Mouse (Mus musculus): ENCODE data around the gene Lama5. TPM values are rescaled to one million over a fixed set of nuclear protein-coding genes. Genes with fewer than 3 reads are reported as not detected.

The Lama5 gene
- total RNA-seq, 1 experiment = 291 TPM

- TF ChIP-seq ZNF384 (IDR thresholded peaks at IDR 0.05; ENCODE audit: low read depth, low read length) (no peak), CHD2 (IDR thresholded peaks at IDR 0.05; ENCODE audit: low read depth, low read length) (no peak), MAFK (IDR thresholded peaks at IDR 0.05; ENCODE audit: insufficient read depth, low read depth, low read length) (no peak)
- Histone ChIP-seq H3K27ac (ENCODE audit: insufficient read depth, low read depth, low read length, poor library complexity, severe bottlenecking) (no peak overlapping the region), H3K36me3 (ENCODE audit: control insufficient read depth, insufficient read depth, low read length, poor library complexity, severe bottlenecking) (peaks cover 44% of the 10 kb centered on the region; the same call in 1 of the 2 replicates), H3K9ac (ENCODE audit: insufficient read depth, low read depth, low read length, poor library complexity, severe bottlenecking) (no peak overlapping the region), H3K9me3 (ENCODE audit: control insufficient read depth, insufficient read depth, low read depth, low read length) (no peaks in the 10 kb centered on the region), H3K4me3 (ENCODE audit: insufficient read depth in 1 of 2, low read depth in 1 of 2, low read length in 2 of 2, poor library complexity in 1 of 2, severe bottlenecking in 1 of 2) (no peak overlapping the region), H3K4me1 (ENCODE audit: control insufficient read depth in 2 of 2, insufficient read depth in 2 of 2, low read length in 2 of 2, poor library complexity in 1 of 2) (peaks cover 0 to 45% of the 10 kb centered on the region in 2 experiments; a peak in 2 of 4 replicates)
- in situ Hi-C loops (cut with MboI; ENCODE audit: low sequenced_read_pairs in 2 of 2, unreplicated experiment in 2 of 2) = no loop called here
- DNase-seq (ENCODE audit: low read depth, low spot score) = no peak
Observed at GRCm38 (mm10) chr2:180215011-180215461, 10.6 kb downstream of the Lama5 start.

GRCm38 (mm10) chr2:180214352-180214978, 11.2 kb downstream of the Lama5 start:
- TF ChIP-seq ZC3H11A (IDR thresholded peaks at IDR 0.05; ENCODE audit: borderline replicate concordance, low read depth, low read length) (no peak), MAFK (IDR thresholded peaks at IDR 0.05; ENCODE audit: insufficient read depth, low read depth, low read length) (no peak)
- in situ Hi-C loops (cut with MboI; ENCODE audit: low sequenced_read_pairs in 2 of 2, unreplicated experiment in 2 of 2) = no loop called here
- H3K4me1 ChIP-seq (ENCODE audit: control insufficient read depth in 2 of 2, insufficient read depth in 2 of 2, low read length in 2 of 2, poor library complexity in 1 of 2) = peaks cover 0 to 39% of the 10 kb centered on the region in 2 experiments; a peak in 2 of 4 replicates

GRCm38 (mm10) chr2:180212255-180212654, 13.4 kb downstream of the Lama5 start:
- Histone ChIP-seq H3K36me3 (ENCODE audit: control insufficient read depth, insufficient read depth, low read length, poor library complexity, severe bottlenecking) (peaks cover 31% of the 10 kb centered on the region), H3K9ac (ENCODE audit: insufficient read depth, low read depth, low read length, poor library complexity, severe bottlenecking) (no peak overlapping the region), H3K27ac (ENCODE audit: insufficient read depth, low read depth, low read length, poor library complexity, severe bottlenecking) (no peak overlapping the region), H3K4me3 (ENCODE audit: insufficient read depth in 1 of 2, low read depth in 1 of 2, low read length in 2 of 2, poor library complexity in 1 of 2, severe bottlenecking in 1 of 2) (no peak overlapping the region), H3K9me3 (ENCODE audit: control insufficient read depth, insufficient read depth, low read depth, low read length) (no peaks in the 10 kb centered on the region), H3K4me1 (ENCODE audit: control insufficient read depth in 2 of 2, insufficient read depth in 2 of 2, low read length in 2 of 2, poor library complexity in 1 of 2) (peaks cover 0 to 25% of the 10 kb centered on the region in 2 experiments; a peak in 2 of 4 replicates)
- TF ChIP-seq ZNF384 (IDR thresholded peaks at IDR 0.05; ENCODE audit: low read depth, low read length) (0 out of 2 replicates have a peak, but pooled peaks have one; percentile 23), CHD2 (IDR thresholded peaks at IDR 0.05; ENCODE audit: low read depth, low read length) (no peak)
- DNase-seq (ENCODE audit: low read depth, low spot score) = no peak
- in situ Hi-C loops (cut with MboI; ENCODE audit: low sequenced_read_pairs in 2 of 2, unreplicated experiment in 2 of 2) = no loop called here

More at GRCm38 (mm10) chr2:180214352-180214978, 11.2 kb downstream of the Lama5 start:
- Histone ChIP-seq H3K9me3 (ENCODE audit: control insufficient read depth, insufficient read depth, low read depth, low read length) (no peaks in the 10 kb centered on the region), H3K9ac (ENCODE audit: insufficient read depth, low read depth, low read length, poor library complexity, severe bottlenecking) (no peak overlapping the region), H3K36me3 (ENCODE audit: control insufficient read depth, insufficient read depth, low read length, poor library complexity, severe bottlenecking) (peaks cover 38% of the 10 kb centered on the region; the same call in 1 of the 2 replicates), H3K4me3 (ENCODE audit: insufficient read depth in 1 of 2, low read depth in 1 of 2, low read length in 2 of 2, poor library complexity in 1 of 2, severe bottlenecking in 1 of 2) (no peak overlapping the region), H3K27ac (ENCODE audit: insufficient read depth, low read depth, low read length, poor library complexity, severe bottlenecking) (0 out of 2 replicates have a peak overlapping the region, but pooled peaks have one; percentile 0)
- no peak for DNase-seq (ENCODE audit: low read depth, low spot score)

DNA sequence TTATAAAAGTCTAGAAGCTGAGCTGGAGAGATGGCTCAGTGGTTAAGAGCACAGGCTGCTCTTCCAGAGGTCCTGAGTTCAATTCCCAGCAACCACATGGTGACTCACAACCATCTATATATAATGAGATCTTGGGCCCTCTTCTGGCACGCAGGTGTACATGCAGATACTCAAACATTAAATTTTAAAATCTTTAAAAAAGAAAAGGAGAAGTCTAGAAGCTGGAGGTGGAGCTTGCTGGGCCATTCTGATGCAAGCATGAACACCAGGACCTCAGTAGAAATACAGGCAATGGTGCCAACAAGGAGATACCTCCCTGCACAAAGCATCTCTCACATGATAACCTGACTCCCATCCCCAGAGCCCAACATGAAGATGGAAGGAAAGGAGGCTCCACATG, 16.7 kb downstream of the Lama5 start:
- in situ Hi-C loops (cut with MboI; ENCODE audit: low sequenced_read_pairs in 2 of 2, unreplicated experiment in 2 of 2) = no loop called here
- peaks cover 48% of the 10 kb centered on the region for H3K36me3 ChIP-seq (ENCODE audit: control insufficient read depth, insufficient read depth, low read length, poor library complexity, severe bottlenecking)
- H3K9me3 ChIP-seq (ENCODE audit: control insufficient read depth, insufficient read depth, low read depth, low read length) = no peaks in the 10 kb centered on the region
- DNase-seq (ENCODE audit: low read depth, low spot score) = no peak
- TF ChIP-seq ZC3H11A (IDR thresholded peaks at IDR 0.05; ENCODE audit: borderline replicate concordance, low read depth, low read length) (no peak), HCFC1 (IDR thresholded peaks at IDR 0.05; ENCODE audit: borderline replicate concordance, insufficient read depth, low read length) (no peak), CHD2 (IDR thresholded peaks at IDR 0.05; ENCODE audit: low read depth, low read length) (no peak), ZNF384 (IDR thresholded peaks at IDR 0.05; ENCODE audit: low read depth, low read length) (no peak), MAFK (IDR thresholded peaks at IDR 0.05; ENCODE audit: insufficient read depth, low read depth, low read length) (no peak)
- H3K9ac ChIP-seq (ENCODE audit: insufficient read depth, low read depth, low read length, poor library complexity, severe bottlenecking) = no peak overlapping the region
- H3K4me1 ChIP-seq (ENCODE audit: control insufficient read depth in 2 of 2, insufficient read depth in 2 of 2, low read length in 2 of 2, poor library complexity in 1 of 2) = 0 out of 4 replicates have a peak, but pooled peaks cover 0 to 4% of the 10 kb centered on the region in 2 experiments
- no peak overlapping the region for H3K27ac ChIP-seq (ENCODE audit: insufficient read depth, low read depth, low read length, poor library complexity, severe bottlenecking)
- H3K4me3 ChIP-seq (ENCODE audit: insufficient read depth in 1 of 2, low read depth in 1 of 2, low read length in 2 of 2, poor library complexity in 1 of 2, severe bottlenecking in 1 of 2) = no peak overlapping the region

GRCm38 (mm10) chr2:180207840-180208239, 17.8 kb downstream of the Lama5 start:
- in situ Hi-C loops (cut with MboI; ENCODE audit: low sequenced_read_pairs in 2 of 2, unreplicated experiment in 2 of 2) = no loop called here
- Histone ChIP-seq H3K4me1 (ENCODE audit: control insufficient read depth in 2 of 2, insufficient read depth in 2 of 2, low read length in 2 of 2, poor library complexity in 1 of 2) (0 out of 4 replicates have a peak, but pooled peaks cover 0 to 4% of the 10 kb centered on the region in 2 experiments), H3K27ac (ENCODE audit: insufficient read depth, low read depth, low read length, poor library complexity, severe bottlenecking) (no peak overlapping the region), H3K4me3 (ENCODE audit: insufficient read depth in 1 of 2, low read depth in 1 of 2, low read length in 2 of 2, poor library complexity in 1 of 2, severe bottlenecking in 1 of 2) (no peak overlapping the region), H3K9ac (ENCODE audit: insufficient read depth, low read depth, low read length, poor library complexity, severe bottlenecking) (no peak overlapping the region), H3K36me3 (ENCODE audit: control insufficient read depth, insufficient read depth, low read length, poor library complexity, severe bottlenecking) (peaks cover 54% of the 10 kb centered on the region), H3K9me3 (ENCODE audit: control insufficient read depth, insufficient read depth, low read depth, low read length) (no peaks in the 10 kb centered on the region)
- DNase-seq (ENCODE audit: low read depth, low spot score) = no peak
- TF ChIP-seq ZC3H11A (IDR thresholded peaks at IDR 0.05; ENCODE audit: borderline replicate concordance, low read depth, low read length) = no peak
- TF ChIP-seq ZNF384 (IDR thresholded peaks at IDR 0.05; ENCODE audit: low read depth, low read length) = no peak
- TF ChIP-seq HCFC1 (IDR thresholded peaks at IDR 0.05; ENCODE audit: borderline replicate concordance, insufficient read depth, low read length) = no peak
- TF ChIP-seq MAFK (IDR thresholded peaks at IDR 0.05; ENCODE audit: insufficient read depth, low read depth, low read length) = no peak
- TF ChIP-seq CHD2 (IDR thresholded peaks at IDR 0.05; ENCODE audit: low read depth, low read length) = no peak
